Mouse (Mus musculus) G1E (cell line): ENCODE data around the gene 2810459M11Rik. TPM values are rescaled to one million over a fixed set of nuclear protein-coding genes. Genes with fewer than 3 reads are reported as not detected.

Experiments used
- ATAC-seq: 2 replicates; pipeline ENCODE4 v1.8.0; 2016; ENCODE audit warnings: mild to moderate bottlenecking; ENCODE audit not compliant: insufficient number of reproducible peaks, poor library complexity, low FRiP score, severe bottlenecking; ENCODE audit errors: extremely low read depth
- DNase-seq: peaks from one replicate; pipeline ENCODE4 v3.0.0; 2012; ENCODE audit warnings: low spot score
- H3K27me3 ChIP-seq: 2 replicates; pipeline ENCODE4 v1.6.1; 2012; ENCODE audit warnings: mild to moderate bottlenecking, low read length, inconsistent platforms; ENCODE audit not compliant: insufficient read depth
- H3K36me3 ChIP-seq: replicated peaks from 2 replicates; pipeline ENCODE3; 2012; ENCODE audit warnings: mild to moderate bottlenecking, inconsistent platforms
- H3K4me1 ChIP-seq: 2 replicates; pipeline ENCODE4 v1.6.1; 2012; ENCODE audit warnings: low read depth, low read length, inconsistent platforms, mixed read lengths; ENCODE audit not compliant: insufficient read depth
- H3K4me3 ChIP-seq: 2 replicates; pipeline ENCODE4 v1.5.1; 2012; ENCODE audit warnings: low read depth, mild to moderate bottlenecking, inconsistent platforms, low read length, moderate library complexity, mixed read lengths
- H3K9me3 ChIP-seq: replicated peaks from 2 replicates; pipeline ENCODE4 v1.6.1; 2012; ENCODE audit warnings: inconsistent platforms
- CTCF ChIP-seq: IDR thresholded peaks from 2 replicates; pipeline ENCODE4 v1.5.1; 2012; ENCODE audit warnings: low read depth, low read length, inconsistent platforms, mixed read lengths
- GATA1 ChIP-seq: IDR thresholded peaks from 2 replicates; pipeline ENCODE4 v1.6.1; 2012; ENCODE audit warnings: borderline replicate concordance, low read length, inconsistent platforms, mixed read lengths
- GATA2 ChIP-seq: IDR thresholded peaks from 2 replicates; pipeline ENCODE4 v1.6.1; 2012; ENCODE audit warnings: low read depth, low read length, inconsistent platforms, borderline replicate concordance
- POLR2AphosphoS5 ChIP-seq: IDR thresholded peaks from 2 replicates; pipeline ENCODE4 v1.6.1; 2012; ENCODE audit warnings: low read depth, low read length, inconsistent platforms; ENCODE audit not compliant: insufficient replicate concordance
- TAL1 ChIP-seq: conservative IDR thresholded peaks from 2 replicates; pipeline ENCODE4 v1.6.1; 2012; ENCODE audit warnings: low read depth, low read length, inconsistent platforms, mixed read lengths
- polyA plus RNA-seq: library from polyadenylated mRNA; stranded (reverse); fragments of >175 nt; gene quantifications from 2 replicates; pipeline ENCODE4 v1.2.3, GENCODE M21; 2012
- total RNA-seq, 2 experiments: library from RNA; stranded (forward) in 1 of 2; stranded (reverse) in 1 of 2; fragments of 200-1000 nt in 1 of 2; fragments of >200 nt in 1 of 2; fragmentation: Nextera tagmentation in 1 of 2; gene quantifications; 2 replicates each; pipeline ENCODE4 v1.2.3; 2014 to 2017

The 2810459M11Rik gene
- total and polyA plus RNA-seq, 3 experiments: 0.11 TPM; not detected in 2

GRCm38 (mm10) chr1:86048744-86049143 lies 3.1 kb downstream of the 2810459M11Rik start:
- H3K36me3 ChIP-seq: no peaks in the 10 kb centered on the region
- peaks cover 17% of the 10 kb centered on the region for H3K27me3 ChIP-seq
- no peak for DNase-seq
- ATAC-seq: no peak
- no peak for TF ChIP-seq POLR2AphosphoS5
- no peak for TF ChIP-seq GATA2
- TF ChIP-seq GATA1: no peak
- TF ChIP-seq TAL1: no peak
- peaks cover 10% of the 10 kb centered on the region for H3K9me3 ChIP-seq
- no peak overlapping the region for H3K4me3 ChIP-seq
- no peaks in the 10 kb centered on the region for H3K4me1 ChIP-seq

- H3K36me3 ChIP-seq: no peaks in the 10 kb centered on the region
- no peak for ATAC-seq
- no peaks in the 10 kb centered on the region for H3K4me1 ChIP-seq
- H3K27me3 ChIP-seq: peaks cover 38% of the 10 kb centered on the region
- DNase-seq: no peak
- H3K9me3 ChIP-seq: no peaks in the 10 kb centered on the region
- H3K4me3 ChIP-seq: no peak overlapping the region
- no peak for TF ChIP-seq POLR2AphosphoS5
- TF ChIP-seq GATA1: no peak
- no peak for TF ChIP-seq GATA2
- TF ChIP-seq CTCF: no peak
- TF ChIP-seq TAL1: no peak
Observed at GRCm38 (mm10) chr1:86053198-86053921, 7.7 kb downstream of the 2810459M11Rik start.

GRCm38 (mm10) chr1:86054943-86055342 lies 9.3 kb downstream of the 2810459M11Rik start:
- Histone ChIP-seq H3K36me3 (no peaks in the 10 kb centered on the region), H3K27me3 (peaks cover 36% of the 10 kb centered on the region), H3K9me3 (no peaks in the 10 kb centered on the region), H3K4me1 (peaks cover 12% of the 10 kb centered on the region), H3K4me3 (no peak overlapping the region)
- TF ChIP-seq GATA1 (no peak), GATA2 (no peak), TAL1 (no peak), CTCF (no peak), POLR2AphosphoS5 (no peak)
- DNase-seq: no peak
- no peak for ATAC-seq

- Histone ChIP-seq H3K4me3 (no peak overlapping the region), H3K9me3 (no peaks in the 10 kb centered on the region), H3K27me3 (peaks cover 36% of the 10 kb centered on the region), H3K4me1 (peaks cover 12% of the 10 kb centered on the region), H3K36me3 (no peaks in the 10 kb centered on the region)
- DNase-seq: no peak
- TF ChIP-seq CTCF (no peak), GATA2 (no peak), TAL1 (no peak), GATA1 (no peak), POLR2AphosphoS5 (no peak)
- ATAC-seq: no peak
Observed at GRCm38 (mm10) chr1:86056284-86056683, 10.6 kb downstream of the 2810459M11Rik start.

- peak; percentile 80 for ATAC-seq
- Histone ChIP-seq H3K27me3 (peaks cover 27% of the 10 kb centered on the region), H3K36me3 (no peaks in the 10 kb centered on the region), H3K4me3 (peak overlapping the region; percentile 42; the same call in 1 of the 2 replicates), H3K9me3 (no peaks in the 10 kb centered on the region), H3K4me1 (peaks cover 21% of the 10 kb centered on the region)
- peak; percentile 86 for TF ChIP-seq CTCF
- TF ChIP-seq POLR2AphosphoS5: no peak
- TF ChIP-seq TAL1: no peak
- TF ChIP-seq GATA2: no peak
- no peak for TF ChIP-seq GATA1
- DNase-seq: peak; percentile 79
Observed at GRCm38 (mm10) chr1:86058856-86059769, 13.4 kb downstream of the 2810459M11Rik start.

- Histone ChIP-seq H3K27me3 (peaks cover 7% of the 10 kb centered on the region), H3K9me3 (peaks cover 3% of the 10 kb centered on the region), H3K4me3 (no peak overlapping the region), H3K4me1 (peaks cover 42% of the 10 kb centered on the region), H3K36me3 (peaks cover 11% of the 10 kb centered on the region)
- ATAC-seq (no peak), DNase-seq (no peak)
- TF ChIP-seq GATA2 (no peak), POLR2AphosphoS5 (no peak), TAL1 (no peak), CTCF (no peak), GATA1 (no peak)
Observed at GRCm38 (mm10) chr1:86062523-86062922, 16.9 kb downstream of the 2810459M11Rik start.
